Mouse (Mus musculus) right cerebral cortex, postnatal 36 days (tissue): Measurements from ENCODE around the gene Cdk9.

Experiments
- DNase-seq, 2 experiments: peaks; one replicate each; pipeline ENCODE4 v3.0.0; 2022; ENCODE audit warnings: low spot score in 2 of 2, mixed read lengths in 1 of 2

The Cdk9 gene

DNA sequence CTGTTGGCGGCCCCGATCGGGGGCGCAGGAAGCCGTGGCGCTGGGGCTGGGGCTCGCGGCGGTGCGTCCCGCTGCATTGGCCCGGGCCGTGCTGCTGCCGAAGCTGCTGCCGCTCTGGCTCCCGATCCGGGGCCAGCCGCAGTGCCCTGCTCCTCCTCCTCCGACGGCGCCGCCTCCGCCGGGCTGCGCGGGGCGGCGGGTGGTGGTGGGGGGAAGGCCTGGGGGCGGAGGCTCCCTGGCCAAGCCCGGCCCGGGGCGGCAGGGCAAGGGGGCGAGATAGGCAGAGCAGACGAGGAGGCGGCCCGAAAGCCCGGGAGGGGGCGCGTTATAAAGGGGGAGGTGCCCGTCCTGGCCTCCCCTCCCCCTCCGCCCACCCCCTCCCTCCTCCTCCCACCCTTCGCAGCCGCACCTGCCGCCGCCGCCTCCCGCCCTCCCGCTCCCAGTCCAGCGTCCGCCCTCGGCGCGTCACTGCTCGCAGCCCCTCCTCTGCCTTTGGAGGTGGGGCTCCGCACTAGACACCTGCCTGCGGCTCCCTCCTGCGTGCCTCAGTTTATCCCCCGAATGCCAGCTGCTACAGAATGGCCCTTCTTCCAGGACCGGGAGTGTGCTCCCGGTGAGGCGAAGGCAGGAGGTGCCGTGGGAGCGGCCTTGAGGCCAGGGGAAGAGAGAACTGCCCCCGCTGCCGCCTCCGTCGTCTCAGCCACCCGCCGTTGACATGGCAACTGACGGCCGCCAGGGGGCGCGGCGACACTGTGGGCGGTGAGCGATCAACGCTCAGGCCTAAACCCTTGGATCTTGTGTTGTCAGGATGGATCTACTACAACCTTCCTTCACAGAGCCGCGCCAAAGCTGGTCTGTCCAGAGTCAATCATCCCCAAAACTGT is at the start of gene Cdk9:
Gene Cdk9 (minus strand): TSS at position 143 of the 884 bp plus-strand sequence.
- DNase-seq, result peak; percentile 87 to 88

DNA sequence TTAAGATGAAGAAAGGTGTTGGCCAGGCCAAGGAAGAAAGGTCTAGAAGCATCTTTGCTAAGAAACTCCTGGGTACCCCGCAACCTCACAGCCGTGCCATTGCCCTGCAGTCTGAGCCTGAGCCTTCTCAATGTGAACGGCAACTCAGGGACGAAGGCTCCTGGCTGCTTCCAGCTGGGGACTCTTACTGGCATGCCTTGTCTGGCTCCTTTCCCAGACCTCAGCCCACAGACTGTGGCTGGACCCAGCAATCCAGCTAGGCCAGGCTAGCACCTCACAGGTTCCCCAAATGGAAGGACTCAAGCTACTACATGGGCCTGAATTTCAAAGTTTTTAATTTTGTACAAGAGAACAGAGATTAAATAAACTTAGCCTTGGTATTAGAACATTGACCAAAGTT is 49.0 kb upstream of the Cdk9 start:
- DNase-seq, result no peak

DNA sequence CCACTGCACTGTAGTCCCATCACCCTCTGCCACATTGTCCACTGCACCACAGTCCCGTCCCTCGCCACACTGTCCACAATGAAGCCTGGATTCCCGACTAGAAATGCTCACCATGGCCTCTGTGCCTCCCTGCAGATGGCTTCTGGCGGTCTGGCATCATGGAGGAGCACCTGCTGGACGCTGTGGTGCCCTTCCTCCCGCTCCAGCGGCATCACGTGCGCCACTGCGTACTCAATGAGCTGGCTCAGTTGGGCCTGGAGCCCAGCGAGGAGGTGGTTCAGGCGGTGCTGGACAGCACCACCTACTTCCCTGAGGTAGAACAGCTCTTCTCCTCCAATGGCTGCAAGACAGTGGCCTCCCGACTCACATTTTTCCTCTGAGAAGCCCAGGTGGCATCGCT is 48.5 kb upstream of the Cdk9 start:
- DNase-seq, result no peak

DNA sequence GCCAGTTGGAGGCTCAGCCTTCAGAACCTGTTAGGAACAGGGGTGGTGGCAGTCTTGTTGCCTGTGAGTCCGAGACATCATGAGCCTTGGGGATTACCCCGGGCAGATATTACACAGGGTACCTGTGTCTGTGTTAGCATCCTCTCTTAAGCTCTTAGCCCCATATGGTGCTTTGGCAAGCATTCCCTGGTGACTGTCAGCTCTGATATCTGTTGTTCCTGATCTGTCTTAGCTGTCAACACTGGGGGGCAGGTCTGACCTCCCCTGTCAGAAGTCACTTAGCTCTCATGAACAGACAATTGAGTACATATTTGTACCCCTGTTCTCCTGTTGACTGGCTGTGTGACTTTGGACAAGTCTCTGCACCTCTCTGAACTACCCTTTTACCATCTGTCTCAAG is 46.1 kb upstream of the Cdk9 start:
- no peak for DNase-seq

DNA sequence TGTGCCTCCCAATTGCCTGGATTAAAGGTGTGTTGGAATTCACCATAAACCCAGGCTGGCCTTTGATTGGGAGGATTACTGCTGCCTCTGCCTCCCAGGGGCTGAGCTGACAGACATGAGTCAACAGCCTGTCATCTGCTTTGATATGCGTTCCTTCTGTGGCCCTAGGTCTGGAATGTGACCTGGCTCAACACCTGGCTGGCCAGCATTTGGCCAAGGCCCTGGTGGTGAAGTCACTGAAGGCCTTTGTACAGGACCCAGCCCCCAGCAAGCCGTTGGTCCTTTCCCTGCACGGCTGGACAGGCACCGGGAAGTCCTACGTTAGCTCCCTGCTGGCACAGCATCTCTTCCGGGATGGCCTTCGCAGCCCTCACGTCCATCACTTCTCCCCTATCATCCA is 45.6 kb upstream of the Cdk9 start:
- DNase-seq, result no peak

DNA sequence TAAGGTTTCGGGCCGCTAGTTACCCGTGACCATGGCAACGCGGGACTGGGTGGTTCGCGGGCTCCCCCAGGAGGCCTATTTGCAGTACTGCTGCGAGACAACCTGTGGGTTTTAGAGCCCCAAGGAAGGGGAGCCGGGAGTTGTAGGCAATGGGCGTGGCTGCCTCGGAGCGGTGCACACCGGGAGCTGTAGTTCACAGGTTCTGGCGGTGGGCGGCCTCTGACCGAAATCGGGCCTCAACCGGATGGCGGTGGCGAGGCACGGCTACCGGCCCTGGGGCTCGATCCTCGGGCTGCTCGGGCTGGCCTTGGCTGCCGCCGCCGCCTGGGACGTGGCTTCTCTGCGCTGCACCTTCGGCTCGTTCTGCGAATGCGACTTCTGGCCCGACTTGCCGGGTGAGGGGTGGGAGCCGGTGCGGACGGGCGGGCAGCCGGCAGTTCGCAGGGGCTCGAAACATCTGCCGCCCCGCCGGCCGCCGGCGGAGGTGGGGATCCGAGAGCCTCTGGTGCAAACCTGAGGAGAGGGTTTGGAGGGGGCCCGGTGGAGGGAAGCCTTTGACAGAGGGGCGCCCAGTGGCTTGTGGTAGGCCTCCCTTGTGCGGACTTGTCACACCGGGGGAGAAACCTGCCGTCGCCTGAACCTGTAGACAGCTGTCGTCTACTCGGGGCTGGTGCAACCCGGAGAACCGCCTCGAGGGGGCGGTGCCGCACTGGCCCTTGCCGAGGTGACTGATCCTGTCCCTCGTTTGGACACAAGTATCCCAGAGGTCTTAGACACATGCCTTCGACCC is 44.4 kb upstream of the Cdk9 start, which contains the start of gene Tor2a:
Gene Tor2a (plus strand): TSS at position 179 of the 790 bp plus-strand sequence.
- peak; percentile 95 to 97 for DNase-seq

DNA sequence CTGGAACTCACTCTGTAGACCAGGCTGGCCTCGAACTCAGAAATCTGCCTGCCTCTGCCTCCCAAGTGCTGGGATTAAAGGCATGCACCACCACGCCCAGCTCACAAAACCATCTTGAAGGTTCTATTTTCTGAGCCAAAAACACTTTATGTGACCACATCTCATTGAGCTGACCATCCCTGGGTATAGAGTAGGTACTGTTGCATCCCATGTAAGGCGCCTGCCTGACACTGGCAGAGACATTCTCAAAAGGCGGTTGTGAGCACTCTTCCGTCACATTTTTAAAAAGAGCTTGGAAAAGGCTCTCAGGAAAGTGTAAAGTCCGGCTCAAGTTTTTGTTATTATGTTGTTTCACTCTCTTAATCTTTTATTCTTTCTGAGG is 43.8 kb upstream of the Cdk9 start:
- DNase-seq, result no peak

DNA sequence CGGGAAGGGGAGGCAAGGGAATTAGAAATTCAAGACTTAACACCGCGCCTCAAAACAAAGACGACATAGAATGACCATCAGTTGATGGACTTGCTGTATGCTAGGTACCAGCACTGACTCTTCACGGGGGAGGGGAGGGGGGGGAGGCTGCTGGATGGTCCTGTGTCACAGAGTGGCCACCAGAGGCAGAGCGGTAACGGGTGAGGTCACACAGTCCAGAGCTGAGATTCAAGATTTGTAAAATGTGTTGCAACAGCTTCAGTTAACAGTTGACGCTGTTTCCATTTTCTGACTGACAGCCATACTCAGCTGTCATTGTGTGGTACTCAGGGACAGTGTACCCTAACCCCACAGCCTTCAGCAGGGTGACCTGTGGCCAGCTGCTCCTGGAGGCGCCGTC is 39.3 kb upstream of the Cdk9 start:
- DNase-seq, result no peak

DNA sequence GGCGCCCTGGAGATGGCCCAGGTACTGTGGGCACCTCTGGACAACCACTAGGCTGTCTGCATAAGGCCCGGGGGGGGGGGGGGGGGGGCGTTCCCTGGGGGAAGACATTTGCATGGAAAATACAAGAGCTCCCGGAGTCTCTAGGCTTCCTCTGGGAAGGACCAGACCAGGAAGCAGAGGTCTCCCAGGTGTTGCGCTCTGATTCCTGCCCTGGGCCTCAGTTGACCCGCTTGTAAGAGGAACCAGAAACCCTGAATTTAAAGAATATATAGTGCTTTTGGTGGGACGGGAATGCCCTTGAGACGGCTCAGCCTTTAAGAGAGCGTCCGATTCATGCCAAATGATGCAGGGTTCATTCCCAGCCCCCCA is 38.8 kb upstream of the Cdk9 start:
- no peak for DNase-seq

DNA sequence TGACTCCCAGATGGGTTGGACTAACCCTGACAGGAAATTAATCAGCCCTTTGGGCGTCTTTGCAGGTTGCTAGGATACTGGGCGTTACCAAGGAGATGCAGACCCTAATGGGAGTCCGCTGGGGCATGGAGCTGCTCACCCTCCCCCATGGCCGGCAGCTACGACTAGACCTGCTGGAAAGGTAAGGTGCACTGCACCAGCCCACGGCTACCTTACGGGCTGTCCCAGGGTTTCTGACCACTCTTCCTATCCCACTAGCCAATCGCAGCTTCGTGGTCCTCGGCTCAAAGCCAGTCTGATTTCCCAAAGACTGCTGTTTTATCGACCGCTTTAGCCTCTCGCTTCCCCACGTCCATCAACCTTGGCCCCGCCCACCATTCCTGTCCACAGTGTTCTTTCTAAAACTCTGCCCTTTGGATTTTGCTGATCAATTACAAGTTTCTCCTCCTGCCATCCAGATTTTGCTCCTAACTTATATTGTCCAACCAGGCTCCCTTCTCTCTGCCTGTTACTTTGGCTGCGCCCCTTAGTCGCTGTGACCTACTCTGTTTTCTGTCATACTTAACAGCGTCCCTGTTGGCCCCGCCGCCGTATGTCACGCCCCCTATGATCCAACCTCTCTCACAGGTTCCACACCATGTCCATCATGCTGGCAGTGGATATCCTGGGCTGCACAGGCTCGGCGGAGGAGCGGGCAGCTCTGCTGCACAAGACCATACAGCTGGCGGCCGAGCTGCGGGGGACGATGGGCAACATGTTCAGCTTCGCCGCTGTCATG is 38.2 kb upstream of the Cdk9 start:
- no peak for DNase-seq

DNA sequence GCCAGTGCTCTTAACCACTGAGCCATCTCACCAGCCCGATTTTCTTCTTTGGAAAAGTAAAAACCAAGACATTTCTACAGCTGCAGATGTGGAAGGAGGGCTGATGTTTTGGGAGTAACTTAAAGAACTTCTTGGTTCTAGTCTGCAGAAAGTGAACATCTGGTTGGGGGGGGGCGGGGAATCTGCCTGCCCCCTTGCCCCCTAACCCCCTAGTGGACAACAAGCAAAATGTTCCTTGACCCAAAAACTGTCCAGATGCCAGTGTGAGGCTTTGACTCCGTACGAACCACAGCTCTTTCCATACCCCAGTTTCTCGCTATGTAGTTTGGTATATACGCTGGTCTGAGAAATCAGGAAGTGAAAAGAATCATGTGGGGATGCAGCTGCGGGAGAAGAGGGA is 37.3 kb upstream of the Cdk9 start:
- no peak for DNase-seq

DNA sequence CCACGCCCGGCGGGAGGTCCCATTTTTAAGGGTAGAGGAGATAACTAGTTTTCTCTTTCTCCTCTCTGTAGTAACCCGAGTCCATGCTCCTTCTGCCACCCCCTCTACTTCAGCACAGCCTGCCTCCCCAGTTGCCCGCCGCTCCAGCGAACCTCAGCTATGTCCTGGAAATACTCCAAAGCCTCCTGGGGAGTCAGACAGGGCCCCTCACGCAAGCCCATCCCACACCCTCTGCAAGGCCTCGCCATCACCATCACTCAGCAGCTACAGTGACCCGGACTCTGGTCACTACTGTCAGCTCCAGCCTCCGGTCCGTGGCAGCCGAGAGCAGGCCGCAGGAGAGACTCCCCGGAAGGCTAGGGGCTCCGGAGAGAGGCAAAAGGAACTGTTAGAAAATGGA is 36.2 kb upstream of the Cdk9 start:
- DNase-seq, result no peak

DNA sequence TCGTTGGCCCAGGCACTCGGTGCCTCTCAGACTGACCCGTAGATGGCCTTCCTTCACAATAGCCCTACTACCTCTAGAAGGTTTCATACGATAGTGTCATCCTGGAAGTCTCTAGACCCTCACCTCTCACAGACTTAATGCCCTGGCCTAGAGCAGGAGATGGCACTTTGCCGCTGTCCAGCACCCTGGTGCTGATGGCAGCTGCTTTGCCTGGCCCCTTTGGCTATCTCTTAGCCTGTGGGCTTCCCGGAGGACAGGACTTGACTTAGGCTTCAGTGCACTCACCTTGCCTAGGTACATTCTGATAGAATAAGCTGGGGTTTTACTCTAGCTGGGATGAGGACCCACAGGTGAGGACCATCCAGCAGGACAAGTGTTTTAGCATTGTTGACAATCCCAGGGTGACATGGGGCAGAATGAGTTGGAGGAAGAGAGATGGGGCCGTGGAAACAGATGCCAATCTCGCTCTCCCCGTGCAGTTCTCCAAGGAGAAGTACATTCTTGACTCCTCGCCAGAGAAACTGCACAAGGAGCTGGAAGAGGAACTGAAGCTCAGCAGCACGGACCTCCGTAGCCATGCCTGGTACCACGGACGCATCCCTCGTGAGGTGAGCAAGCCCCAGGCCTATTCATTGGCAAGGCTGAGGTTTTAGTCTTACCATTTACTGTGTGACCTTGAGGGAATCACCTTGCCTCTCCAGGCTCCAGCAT is 31.6 kb upstream of the Cdk9 start:
- no peak for DNase-seq

DNA sequence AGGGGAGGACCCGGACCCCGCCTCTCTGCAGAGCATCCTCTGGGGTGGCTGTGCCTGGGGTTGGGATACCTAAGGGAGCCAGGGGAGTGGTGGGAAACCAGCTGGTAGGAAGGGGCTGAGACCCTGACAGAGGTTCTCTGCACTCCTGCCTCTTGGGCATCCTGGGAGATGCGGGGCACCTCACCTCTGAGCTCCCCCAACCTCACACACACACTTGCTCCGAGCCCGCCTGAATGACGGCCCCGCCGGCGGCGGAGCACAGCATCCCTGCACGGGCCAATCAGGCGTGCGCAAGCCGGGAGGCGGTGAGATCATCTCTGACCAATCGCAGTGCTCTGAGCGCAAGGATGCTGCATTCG is 29.3 kb upstream of the Cdk9 start:
- peak; percentile 78 to 85 for DNase-seq

DNA sequence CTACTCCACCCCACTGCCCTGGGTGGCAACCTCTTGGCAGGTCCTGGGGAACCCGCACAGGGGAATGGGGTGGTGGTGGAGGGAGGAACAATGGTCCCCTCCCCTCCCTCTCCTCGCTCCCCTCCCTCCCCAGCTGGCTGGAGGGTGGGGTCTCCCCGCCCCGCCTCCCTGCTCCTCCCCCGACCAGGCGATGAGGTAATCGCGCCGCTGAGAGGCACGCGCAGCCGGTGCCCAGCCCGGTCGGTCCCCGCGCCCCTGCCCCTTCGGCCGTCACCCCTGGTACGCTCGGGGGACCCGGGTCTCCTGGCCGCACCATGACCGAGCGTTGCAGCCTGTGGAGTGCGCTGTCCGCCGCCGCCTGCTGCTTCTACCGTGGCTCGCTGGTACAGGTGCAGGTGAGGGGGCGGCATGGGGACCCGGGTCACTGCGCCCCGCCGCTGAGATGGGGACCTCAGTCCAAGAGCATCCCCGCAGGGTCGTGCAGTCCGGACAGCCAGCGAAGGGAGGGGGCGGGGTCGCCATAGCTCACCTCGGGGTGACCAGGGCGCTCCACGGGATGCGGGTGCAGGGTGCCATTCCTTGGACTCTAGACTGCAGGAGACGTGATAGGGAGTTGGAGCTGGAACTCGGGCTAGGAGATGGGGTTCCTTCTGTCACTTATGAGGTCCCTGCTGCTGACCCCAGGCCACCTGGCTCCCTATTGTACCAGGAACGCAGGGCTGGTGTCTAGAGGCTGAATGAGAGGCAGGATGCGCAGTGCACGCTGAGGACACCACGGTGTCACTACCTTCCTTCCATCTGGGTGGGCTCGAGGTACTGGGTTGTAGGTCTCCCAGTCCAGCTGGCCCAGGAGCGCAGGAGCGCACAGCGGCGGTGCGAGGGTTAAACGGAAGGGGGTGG is 28.6 kb upstream of the Cdk9 start:
- DNase-seq, result peak; percentile 36 to 43

DNA sequence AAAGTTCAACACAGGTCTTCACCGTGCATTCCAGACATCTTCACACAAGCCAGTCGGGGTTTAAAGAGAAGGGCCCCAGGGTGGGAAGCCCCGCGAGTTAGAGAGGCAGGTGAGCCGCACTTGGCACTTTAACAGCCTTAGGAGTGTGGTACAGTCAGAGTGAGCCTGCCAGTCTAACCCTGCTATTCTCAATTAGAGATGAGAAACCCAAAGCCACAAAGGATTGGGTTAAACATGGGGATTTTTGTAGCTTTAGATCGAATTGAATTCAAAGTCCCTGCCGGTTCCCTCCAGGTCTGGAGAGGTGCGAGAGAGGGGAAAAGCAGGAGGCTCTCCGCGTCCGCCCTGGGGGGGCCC is 28.0 kb upstream of the Cdk9 start, which contains the start of gene 6330409D20Rik:
Gene 6330409D20Rik (minus strand): TSS at position 101 of the 357 bp plus-strand sequence.
- DNase-seq, result no peak

DNA sequence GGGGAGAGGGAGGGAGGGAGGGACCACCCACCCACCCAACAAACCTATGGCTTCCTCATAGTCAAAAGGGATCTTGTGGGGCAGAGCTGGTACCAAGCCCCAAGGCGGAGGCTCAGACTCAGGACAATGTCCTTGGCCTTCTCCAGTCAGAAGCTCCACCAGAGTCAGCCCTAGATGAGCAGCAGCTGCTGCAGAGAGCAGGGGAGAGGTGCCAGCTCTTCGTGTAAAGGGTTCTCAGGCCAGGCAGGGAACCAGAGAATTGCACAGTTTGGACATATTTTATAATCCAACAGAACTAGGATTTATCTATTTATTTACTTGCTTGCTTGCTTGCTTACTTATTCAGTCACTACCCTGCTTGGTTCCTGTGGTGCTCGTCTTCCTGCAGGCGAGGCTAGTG is 26.4 kb upstream of the Cdk9 start:
- no peak for DNase-seq

DNA sequence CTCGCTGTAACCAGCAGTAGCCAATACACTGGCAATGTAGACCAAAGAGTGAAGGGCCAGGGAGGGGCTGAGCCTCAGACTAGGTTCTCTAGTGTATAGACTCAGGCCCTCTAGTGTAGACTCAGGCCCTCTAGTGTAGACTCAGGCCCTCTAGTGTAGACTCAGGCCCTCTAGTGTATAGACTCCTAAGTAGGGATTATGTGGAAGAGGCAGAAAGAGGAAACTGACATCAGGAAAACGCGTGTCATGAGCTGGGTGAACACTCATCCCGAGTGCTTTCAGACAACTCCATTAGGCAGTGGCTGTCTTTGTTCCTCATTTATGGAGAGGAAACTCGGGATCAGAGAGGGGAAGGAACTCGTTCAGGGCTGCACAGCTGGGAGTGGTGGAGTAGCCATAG is 24.1 kb upstream of the Cdk9 start:
- no peak for DNase-seq

DNA sequence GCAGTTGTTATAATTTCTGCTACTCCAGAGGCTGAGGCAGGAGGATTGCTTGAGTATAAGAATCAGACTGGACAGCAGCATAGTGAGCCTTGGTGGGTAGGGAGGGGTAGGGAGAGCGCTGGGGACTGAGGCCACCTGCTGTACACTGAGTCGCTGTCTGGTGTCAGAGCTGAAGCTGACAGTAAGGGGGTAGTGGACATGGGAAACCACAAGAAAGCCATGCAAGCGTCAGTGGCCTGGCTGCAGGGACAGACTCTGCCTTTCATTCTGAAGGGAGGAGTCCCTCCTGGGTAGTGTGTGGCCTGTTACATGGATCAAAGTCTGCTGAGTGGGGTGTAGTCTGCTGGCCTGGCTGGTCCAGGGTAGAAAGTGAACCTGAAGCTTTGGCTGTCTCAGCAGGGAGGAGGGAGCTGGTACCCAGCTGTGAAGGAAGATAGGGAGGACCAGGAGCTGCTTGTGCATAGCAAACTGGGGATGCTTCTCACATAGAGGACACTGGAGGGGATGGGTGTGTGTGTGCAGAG is 23.5 kb upstream of the Cdk9 start:
- DNase-seq, result no peak

DNA sequence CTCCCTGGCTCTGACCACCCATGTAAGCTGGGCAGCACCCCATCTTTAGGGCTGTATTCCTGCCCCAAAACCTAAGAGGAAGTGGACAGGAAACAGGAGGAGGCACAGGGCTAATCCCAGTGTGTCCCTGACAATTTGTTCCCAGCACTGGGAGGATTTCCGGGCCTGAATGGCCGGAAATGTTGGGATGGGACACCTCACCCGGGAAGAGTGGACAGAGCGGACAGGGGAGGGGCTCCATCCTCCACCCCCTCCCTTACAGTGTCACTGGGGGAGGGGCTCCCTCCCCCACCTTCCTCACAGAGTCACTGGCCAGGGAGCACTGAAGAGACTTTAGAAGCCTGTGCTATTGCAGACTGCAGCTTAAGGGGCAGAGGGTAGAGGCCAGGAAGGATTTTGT is 22.1 kb upstream of the Cdk9 start:
- no peak for DNase-seq
